Mouse (Mus musculus) C3H10T1/2 (cell line): ENCODE measurements around the gene Omg. TPM values are rescaled to one million over a fixed set of nuclear protein-coding genes. Genes with fewer than 3 reads are reported as not detected.

Experiments
- polyA plus RNA-seq, 2 experiments: library from polyadenylated mRNA; unstranded; fragments of >200 nt; fragmentation: generic; extraction: Trizol; gene quantifications; one replicate each; pipeline ENCODE4 v1.2.1; 2012; ENCODE audit warnings: missing spikeins in 2 of 2

Gene Omg
- under 1 TPM; 0.01 to 0.15 TPM for polyA plus RNA-seq

GRCm38 (mm10) chr11:79503845-79504244 lies at the start of gene Omg:
Gene Omg, minus strand, starts transcription at chr11:79504084.

DNA sequence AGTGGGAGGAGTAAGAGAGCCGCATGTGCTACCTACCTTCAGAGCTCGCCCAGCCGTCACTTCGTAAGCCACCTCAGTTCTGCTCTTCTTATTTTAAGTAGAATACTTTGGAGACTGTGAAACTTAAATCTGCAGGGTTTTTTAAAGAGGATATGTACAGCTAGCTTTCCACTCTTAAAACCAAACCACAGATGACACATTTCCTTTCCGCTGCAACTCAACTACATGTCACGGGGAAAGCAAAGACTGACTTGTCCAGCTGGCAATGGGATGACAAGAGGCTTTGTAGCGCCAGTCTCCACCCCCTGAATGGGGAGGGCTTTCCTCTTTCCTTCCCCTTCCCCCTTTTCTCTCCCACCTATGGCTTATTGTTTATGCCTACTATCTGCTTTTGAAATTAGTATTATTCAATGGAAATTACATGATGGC lies 26.5 kb upstream of the Omg start, which contains the start of the genes Evi2 and Evi2a:
Gene Evi2, minus strand, starts transcription at position 257 of the 429 bp plus-strand sequence.
Gene Evi2a, minus strand, starts transcription at position 277 of the 429 bp plus-strand sequence.

GRCm38 (mm10) chr11:79523560-79524309 lies 19.9 kb upstream of the Omg start, which contains the start of gene Evi2b:
Gene Evi2b, minus strand, starts transcription at chr11:79523762.

Other genes with a start within 250 kb of the Omg start
- gene Wsb1, start 249.4 kb downstream of the Omg start, polyA plus RNA-seq = 10 to 100 TPM in 1 of 2 experiments, 1 to 10 TPM in 1; 1.7 to 23.9 TPM
- not detected for gene Gm9964, start 207.2 kb downstream of the Omg start, polyA plus RNA-seq
- 1 to 10 TPM; 1.2 to 5.4 TPM for gene Nf1, start 164.4 kb downstream of the Omg start, polyA plus RNA-seq
- under 1 TPM in 1 of 2 experiments, not detected in 1; 0.26 TPM for gene Evi2b, start 19.7 kb upstream of the Omg start, polyA plus RNA-seq
- under 1 TPM in 1 of 2 experiments, not detected in 1; 0.14 TPM for gene Evi2, start 26.5 kb upstream of the Omg start, polyA plus RNA-seq
- gene Evi2a, start 26.5 kb upstream of the Omg start, polyA plus RNA-seq = 1 to 10 TPM in 1 of 2 experiments, under 1 TPM in 1; 0.53 to 6.1 TPM
- under 1 TPM; 0.01 to 0.07 TPM for gene Rab11fip4, start 87.1 kb upstream of the Omg start, polyA plus RNA-seq